Mouse (Mus musculus): ENCODE measurements at regions not wholly inside any gene's neighbourhood (a gene's known extent, or its start where the extent isn't known, plus 50 kb on each side); places are given as distances from the start of the nearest gene placed in this dataset.
"Not testable (repeated sequence)": the region's sequence is repeated elsewhere in the genome, so short reads cannot be mapped to it uniquely, and the experiment has no call there.

DNA sequence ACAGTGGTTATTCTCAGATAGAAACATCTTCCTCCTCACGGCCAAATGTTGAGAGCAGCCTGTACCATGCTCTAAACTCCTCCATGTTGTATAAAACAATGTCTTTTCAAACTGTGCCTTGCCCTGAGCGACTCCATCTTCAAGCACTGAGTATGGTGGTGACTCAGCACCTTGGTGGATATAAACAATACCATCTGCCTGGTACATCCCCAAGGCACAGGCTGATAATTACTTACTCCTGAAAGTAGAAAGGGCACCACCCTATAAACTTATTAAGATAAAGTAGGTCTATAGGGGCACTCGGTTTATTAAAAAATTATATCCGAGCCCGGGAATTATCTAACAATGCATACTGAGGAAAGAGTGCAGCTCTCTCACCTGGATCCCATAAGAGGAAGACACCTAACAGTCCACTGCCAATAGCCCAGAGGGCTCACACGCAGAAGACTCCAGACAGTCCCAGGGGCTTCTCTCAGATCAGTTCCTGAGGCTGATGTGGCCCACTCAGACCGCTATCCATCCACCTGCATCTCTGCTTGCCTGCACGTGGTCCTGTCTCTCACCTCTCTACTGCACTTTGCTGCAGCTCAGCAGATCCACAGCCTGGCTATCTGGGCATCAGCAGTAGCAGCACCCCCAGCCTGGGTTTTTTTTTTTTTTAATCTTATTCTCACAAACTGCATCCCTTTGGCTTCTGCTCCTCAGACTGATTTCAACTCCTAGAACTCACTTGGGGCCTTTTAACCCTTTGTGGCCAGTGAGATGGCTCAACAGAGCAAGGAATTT lies 109.7 kb upstream of the Dlg1 start:
- peak; percentile 25 for DNase-seq (ENCODE audit: low spot score)

DNA sequence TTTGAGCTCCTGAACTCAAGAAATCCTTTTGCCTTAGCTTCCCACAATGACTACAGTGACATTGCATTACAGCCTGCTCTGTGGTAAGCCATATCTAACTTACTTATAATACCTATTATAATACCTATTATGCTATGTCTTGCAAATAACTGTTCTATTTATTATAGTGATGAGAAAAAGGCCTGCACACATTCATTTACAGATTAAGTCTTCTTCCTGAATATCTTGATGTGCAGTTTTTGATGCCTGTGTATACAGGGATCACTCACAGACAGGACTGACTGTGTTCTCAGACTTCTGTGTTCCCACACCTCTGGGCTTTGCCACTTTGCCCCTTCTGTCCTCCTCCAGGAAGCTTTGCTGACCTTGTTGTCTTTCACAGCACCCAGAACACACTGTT lies 102.8 kb upstream of the Dlg1 start:
- no peak for DNase-seq (ENCODE audit: low spot score)

DNA sequence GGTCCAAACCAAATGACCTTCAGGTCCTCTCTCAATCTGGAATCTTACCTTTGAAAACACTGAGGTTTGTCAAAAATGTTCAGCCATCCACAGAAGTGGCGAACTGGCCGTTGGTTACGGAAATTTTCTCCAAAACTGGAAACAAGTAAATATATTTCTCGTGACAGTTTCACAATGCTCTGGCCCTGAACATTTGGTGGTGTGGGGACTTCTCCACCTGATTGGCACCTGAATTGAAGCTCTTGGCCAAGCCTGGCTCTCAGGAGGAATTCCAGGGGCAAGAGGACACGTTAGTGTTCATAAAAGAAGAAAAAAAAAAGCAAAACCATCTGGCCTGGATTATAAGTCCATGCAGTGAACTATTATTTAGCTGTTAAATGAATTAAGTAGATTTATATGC lies 98.3 kb upstream of the Dlg1 start:
- no peak for DNase-seq (ENCODE audit: low spot score)

DNA sequence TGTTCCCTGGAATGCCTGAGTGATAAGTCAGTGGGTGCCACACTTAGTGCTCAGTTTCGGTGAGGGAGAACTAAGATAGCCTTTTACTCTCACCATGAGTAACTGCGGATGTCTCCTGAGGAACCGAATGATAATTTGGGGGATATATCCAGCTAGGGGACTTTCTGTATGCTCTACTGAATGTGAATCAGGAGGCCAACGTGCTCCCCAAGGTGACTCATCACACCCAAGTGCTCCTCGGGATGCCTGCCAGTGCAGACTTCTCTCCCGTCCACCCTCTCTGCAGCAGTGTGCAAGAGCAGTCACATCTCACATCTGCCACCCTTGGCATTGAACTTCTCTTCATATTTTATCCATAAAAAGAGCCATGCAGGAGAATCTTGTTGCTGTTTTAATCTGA lies 94.9 kb upstream of the Dlg1 start:
- DNase-seq (ENCODE audit: low spot score): no peak

DNA sequence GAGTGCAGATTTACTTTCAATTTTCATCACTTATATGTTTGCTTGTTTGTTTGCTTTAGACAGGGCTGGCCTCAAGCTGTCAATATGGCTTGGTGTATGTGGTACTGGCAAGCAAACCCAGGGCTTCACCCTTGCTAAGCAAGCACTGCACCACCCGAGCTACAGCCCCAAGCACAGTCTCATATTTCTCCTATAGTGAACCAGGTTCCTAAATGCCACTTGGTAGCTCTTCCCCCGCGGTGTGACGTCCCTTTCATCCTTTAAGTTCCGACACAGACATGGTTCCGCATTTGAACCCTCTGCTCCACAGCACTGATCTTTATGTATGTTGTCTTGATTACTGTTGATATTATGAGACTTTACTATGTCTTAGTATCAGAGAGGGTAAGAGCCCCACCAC lies 93.4 kb upstream of the Dlg1 start:
- DNase-seq (ENCODE audit: low spot score): no peak

DNA sequence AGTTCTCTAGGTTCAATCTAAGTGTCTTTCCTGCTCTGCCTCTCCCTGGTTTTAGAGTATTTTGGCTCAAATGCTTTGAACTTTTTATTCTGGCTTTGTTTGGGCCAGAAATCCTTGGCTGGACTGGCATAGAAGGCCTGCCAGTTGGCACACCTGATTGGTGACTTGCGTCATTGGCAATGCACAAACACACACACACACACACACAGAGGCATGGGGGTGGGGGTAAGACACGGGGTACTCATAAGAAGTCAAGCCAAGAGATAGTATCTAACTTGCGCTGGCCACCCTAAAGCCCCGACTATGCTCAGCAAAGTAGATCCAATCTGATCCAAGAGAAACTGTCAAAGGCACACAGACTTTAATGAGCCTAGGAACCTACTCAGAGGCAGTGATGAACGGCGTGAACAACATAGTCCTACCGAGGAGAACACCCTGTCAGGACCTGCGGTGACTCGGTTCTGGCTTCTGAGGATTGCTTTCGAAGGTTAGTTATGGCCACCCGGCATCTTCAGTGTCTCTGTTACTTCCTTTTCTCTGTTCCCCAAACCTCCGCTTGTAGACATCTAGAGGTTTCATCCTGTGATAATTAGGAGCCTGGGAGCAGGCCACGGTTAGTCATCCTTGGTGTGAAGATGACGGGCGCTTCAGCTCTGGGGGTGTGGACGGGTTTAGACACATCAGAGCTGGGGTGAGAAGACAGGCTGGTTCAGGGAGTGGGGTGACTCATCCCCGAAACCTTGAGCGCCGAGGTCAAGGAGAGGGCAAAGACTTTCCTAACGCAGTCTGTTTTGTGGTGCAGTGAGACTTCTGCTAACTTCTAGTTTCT lies 92.7 kb upstream of the Dlg1 start:
- DNase-seq (ENCODE audit: low spot score): no peak

DNA sequence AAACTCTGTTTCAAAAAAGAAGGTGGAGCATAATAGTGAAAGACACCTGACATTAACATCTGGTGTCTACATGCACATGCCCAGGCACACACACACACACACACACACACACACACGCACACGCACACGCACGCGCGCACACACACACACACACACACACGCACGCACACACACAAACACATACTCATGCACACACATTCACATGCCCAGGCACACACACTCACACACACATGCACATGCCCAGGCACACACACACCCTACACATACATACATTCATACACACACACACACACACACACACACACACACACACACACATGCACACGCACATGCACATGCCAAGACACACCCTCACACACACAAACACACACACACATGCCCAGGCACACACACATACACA lies 89.4 kb upstream of the Dlg1 start:
- DNase-seq (ENCODE audit: low spot score): not testable (repeated sequence)

DNA sequence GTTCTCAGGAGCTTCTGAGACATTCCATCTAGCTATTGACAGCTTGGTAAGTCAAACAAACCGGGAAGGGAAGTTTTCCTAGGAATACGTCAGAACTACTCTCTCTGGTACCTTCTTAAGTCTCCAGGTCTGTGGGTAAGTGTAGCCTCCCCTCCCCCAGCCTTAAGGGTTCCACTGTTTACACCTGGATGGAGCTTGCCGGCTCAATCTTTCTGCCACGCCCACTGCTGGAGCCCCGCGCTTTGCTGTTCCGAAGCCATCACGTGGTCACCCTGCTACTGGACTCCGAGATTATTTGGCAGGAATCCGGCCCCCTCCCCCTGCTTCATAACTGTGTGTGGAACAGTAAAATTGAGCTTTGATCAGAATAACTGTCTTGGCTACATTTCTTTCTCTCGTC lies 87.6 kb upstream of the Dlg1 start:
- DNase-seq (ENCODE audit: low spot score): not testable (repeated sequence)

DNA sequence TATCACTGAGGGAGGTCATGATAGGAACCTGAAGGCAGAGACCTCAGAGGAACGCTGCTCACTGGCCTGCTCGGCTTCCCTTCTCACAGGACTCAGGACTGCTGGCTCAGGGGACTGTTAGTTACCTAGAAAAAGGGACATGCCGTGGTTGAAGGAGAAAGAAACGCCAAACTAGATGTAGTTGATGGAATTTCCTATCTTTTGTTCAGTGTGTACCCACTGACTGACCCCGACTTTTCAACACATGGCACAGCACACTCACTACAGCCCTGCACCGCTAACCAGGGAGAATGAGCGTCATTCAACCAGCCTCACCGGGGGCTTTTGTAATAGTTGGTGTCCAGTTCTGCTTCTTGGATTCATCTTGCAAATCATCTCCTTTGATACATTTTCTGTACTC lies 86.8 kb upstream of the Dlg1 start:
- DNase-seq (ENCODE audit: low spot score): no peak

DNA sequence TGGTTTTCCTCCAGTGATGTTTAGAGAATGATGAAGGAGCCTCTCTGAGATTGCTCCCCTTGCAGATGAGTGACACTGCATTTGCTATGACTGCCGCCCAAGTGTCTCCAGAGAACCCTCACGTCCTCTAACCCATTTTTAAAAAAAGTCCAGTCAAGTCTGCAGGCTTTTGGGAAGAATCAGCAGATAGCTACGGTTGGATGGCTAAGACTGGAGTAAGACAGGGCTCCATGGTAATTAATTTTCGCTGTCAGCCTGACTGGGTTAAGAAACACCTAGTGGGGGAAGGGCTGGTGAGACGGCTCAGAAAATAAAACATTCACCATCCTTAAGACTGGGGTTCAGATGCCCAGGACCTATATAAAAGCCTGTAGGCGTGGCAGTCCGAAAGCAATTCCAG lies 85.9 kb upstream of the Dlg1 start:
- no peak for DNase-seq (ENCODE audit: low spot score)

DNA sequence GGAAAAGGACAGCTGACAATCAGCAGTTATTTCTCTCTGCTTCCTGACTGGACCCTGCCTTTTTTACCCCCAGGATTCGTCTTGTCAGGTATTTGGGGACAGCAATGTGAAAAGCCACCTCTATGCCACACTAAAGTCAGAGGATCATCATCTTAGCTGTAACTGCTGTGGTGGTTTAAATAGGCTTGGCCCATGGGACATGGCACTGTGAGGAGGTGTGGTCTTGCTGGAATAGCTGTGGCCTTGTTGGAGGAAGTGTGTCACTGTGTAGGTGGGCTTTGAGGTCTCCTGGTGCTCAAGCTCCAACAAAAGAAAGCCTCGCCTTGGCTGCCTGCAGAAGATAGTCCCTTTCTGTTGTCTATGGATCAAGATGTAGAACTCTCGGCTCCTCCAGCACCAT lies 83.9 kb upstream of the Dlg1 start:
- DNase-seq (ENCODE audit: low spot score): no peak

DNA sequence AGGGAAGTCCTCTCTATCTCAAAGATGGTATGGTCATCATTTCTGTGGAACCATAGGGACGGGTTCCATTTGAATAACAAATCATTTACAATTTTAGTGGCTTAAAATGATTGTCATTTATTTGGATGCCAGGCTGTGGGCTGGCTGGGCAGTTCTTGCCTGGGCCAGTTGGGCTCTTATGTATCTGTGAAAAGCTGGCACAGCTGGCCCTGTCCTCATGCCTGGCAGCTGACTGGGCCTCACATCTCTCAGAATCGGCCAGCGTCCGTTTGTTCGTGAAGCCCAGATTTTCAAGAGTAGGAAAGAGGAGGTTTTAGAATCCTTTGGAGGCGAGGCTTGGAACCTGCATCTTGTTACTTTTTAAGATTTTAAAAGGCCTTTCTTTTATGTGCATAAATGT lies 82.5 kb upstream of the Dlg1 start:
- no peak for DNase-seq (ENCODE audit: low spot score)

DNA sequence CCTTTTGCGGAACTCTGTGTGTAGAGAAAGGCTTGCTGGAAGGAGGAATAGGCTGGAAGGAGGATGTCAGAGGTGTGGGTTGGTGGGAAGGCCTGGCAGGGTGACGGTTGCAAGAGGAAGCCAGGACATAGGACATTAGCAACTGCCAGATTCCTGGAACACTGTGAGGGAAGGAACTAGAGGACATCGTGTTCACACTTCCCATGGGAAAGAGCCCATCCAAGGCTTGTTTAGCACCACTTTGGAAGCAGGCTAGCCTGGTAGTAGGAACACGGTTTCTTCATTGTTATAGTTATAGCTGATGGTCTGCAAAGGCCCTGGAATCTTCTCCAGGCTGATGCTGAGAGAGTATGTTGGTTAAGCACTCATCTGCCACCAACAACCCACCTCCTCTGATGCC lies 80.4 kb upstream of the Dlg1 start:
- no peak for DNase-seq (ENCODE audit: low spot score)

DNA sequence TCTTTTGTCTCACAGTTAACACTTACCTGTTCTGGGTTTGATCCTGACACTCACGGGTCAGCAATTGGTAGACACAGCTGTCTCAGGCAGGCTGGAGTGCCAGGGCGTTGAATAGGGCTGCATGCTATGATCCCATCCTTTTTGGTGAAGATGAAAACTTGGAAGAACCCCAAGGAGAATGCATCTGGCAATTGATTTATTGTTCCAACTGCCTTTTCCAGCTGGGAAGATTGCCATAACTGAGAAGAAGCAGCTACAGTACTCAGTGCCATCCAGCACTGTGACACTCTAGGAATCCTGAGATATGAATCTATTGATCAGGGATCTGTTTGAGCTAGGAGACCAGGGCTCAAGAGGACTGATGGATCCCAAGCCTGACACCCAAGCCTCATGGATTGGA lies 79.6 kb upstream of the Dlg1 start:
- DNase-seq (ENCODE audit: low spot score): no peak

DNA sequence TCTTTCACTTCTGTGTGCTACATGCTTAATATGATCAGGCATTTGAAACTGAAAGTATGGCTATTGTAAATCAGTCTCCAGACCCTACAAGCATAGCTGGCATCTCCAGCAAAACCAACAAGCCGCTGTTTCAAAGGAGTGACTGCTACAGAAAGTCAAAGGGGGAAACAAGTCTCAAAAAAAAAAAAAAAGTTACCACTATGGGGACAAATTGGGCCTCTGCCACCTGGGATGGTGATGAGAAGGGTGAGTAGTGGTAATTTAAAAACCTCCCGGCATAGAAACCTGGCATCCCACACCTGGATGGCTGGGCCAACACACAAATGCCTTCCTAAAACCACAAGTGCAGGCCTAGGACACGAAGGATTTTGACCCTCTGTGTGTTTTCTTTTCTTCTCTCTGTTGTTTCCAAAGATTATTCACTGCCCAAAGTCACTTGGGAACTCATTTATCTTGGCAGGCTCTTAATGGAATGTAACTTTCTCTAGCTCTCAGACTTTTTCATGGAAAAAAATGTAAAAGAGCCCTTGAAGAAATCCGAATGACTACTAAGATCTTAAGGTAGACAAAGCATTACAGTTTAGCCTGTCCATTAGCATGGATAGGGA lies 78.9 kb upstream of the Dlg1 start:
- no peak for DNase-seq (ENCODE audit: low spot score)

DNA sequence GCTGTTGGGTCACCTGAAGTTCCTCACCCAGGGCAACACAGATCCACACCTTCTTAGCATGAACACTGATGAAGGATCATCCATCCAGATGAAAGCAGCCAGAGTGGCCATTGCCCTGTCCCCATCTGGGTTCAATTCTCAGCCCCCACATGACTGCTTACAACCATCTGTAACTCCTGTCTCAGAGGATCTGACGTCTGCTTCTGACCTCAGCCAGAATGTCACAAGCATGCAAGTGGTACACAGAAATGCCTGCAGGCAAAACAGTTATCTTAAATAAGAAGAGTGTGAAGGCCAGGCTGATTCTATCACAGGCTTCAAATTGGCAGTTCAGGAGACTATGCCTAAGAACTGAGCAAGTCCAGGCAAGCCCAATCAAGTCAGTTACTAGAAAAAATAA lies 76.2 kb upstream of the Dlg1 start:
- no peak for DNase-seq (ENCODE audit: low spot score)

DNA sequence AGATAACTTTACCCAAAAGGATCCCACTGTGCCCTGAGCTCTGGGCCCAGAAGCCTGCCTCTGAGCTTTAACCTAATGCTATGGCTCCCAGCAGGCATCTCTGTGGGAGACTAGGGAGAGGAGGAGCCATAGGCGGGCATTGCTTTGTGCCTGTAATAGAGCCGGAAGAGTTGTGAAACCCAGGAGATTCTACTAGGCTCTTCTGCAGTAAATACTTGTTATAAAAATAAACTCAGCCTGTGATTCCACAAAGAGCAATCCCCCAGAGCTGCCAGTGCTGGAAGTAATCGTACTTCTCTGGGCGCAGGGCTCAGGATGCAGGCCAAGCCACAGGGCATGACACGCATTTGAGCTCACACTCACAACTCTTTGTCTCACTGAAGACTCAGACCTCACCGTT lies 73.7 kb upstream of the Dlg1 start:
- DNase-seq (ENCODE audit: low spot score): no peak

DNA sequence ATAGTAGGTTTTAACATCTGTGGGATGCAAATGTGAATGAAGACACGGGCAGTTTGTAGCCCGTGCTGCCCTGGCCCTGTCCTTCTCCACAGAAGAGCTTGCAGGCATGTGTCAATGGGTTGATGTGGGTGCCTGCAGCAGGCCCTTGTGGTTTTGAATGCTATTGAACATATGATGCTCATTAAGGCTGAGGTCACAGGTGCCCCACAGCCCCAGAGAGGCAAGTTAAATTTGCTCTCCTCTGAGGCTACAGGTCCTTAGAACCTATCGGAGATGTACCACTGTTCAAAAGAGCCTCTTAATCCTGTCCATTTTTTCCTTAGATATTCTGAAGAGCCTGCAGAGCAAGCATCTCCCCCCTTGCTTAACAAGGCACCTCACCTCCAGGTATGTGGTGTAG lies 71.7 kb upstream of the Dlg1 start:
- DNase-seq (ENCODE audit: low spot score): no peak

DNA sequence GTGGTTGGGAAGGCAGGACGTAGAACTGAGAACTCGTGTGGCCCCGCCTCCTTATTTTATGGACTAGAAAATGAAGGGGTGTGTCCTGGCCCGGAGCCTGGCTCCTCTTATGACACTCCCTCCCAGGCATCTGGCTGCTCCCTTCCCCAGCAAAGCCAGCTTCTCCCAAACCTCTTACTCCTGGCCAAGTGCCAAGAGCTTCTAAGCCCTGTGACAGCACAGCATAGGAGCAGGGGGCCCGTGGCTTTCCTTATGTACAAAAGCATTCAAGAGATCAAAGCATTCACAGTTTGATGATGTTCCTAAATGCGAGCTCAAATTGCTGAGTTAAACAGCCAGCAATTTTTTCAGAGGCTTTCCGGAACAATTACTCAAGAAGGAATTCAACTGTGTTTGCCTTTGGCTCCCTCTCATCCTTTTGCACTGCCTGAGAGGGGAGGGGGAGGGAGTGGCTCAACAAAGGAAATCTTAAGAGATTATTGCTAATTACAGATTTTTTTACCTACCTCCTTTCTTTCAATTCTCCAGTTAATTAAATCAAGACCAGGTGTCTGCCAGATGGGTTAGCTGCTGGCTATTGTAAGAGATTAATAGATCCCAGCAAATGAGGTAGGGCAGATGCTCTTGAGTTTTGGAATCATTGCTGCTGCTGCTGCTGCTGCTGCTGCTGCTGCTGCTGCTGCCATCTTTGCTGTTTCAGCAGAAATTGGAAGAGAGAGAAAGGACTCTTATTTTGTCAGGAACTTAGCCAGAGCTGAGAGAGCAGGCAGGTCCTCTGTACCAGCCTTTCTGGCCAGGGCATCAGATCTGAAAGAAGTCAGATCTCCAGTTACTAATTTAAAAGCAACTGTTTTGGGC lies 71.0 kb upstream of the Dlg1 start:
- DNase-seq (ENCODE audit: low spot score): peak; percentile 53

DNA sequence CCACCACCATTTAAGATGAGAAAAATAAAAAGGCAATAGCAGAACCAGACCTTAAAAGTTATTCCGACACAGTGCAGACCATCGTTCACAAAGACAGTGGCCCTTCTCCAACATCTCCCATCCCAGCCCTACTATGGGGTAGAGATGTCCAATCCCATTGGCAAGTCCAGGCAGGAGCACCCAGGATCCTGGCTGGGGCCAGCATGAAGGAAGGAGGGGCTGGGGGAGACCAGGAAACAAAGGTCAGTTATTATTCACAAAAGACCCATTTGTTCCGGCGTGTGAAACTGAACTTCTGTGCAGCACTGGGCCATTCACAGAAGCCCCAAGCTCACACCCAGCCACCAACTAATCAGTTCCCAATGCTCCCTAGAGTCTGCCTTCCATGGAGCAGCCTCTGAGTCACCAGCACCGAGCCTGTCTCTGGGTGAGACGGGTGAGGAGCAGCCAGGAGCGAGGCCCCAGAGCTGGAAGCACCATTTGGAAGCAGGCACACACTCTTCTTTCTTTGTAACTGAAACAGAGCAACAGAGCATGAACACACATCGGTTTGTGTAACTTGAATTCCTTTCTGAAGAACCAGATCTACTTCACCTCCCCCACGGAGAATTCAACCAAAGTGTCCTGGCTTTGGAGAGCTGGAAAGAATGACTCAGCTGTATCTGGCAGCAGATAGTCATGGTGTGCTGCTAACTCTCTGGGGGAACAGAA lies 70.1 kb upstream of the Dlg1 start:
- DNase-seq (ENCODE audit: low spot score): peak; percentile 51

DNA sequence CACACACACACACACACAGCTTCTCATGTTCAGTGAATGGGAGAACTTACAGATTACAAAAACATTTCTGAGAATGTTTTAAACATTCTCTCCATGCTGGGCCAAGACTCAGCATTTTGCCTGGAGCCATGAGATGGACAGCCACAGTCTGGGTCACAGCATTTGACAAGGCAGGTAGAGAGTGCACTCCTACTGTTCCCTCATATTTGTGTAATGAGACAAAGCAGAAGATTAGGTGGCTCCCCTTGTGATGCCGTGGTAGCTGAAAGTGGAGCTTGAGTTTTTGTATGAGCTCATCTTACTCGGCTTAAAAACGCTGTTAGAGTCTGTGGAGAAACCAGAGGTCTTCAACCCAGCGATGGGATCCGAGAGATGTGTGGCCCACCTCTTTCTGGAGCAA lies 65.3 kb upstream of the Dlg1 start:
- no peak for DNase-seq (ENCODE audit: low spot score)
